Mouse (Mus musculus) left cerebral cortex, adult 9 months (tissue): ENCODE measurements at regions not wholly inside any gene's neighbourhood (a gene's known extent, or its start where the extent isn't known, plus 50 kb on each side); places are given as distances from the start of the nearest gene placed in this dataset.
A peak's percentile ranks its signal among the peaks of the same experiment; 100 is the strongest.

Experiments used
- DNase-seq, 2 experiments: peaks; one replicate each; pipeline ENCODE4 v3.0.0; 2022; ENCODE audit warnings: low spot score in 2 of 2

- no peak for DNase-seq
Measured at GRCm38 (mm10) chr4:103421541-103421951, 107.9 kb downstream of the Oma1 start.

GRCm38 (mm10) chr4:103441383-103441782 lies 127.8 kb downstream of the Oma1 start:
- DNase-seq: no peak

GRCm38 (mm10) chr4:103441955-103442354 lies 128.3 kb downstream of the Oma1 start:
- no peak for DNase-seq

- no peak for DNase-seq
Measured at GRCm38 (mm10) chr4:103449276-103449675, 135.7 kb downstream of the Oma1 start.

- no peak for DNase-seq
Measured at GRCm38 (mm10) chr4:103450121-103450520, 136.5 kb downstream of the Oma1 start.

GRCm38 (mm10) chr4:103455458-103455857 lies 141.8 kb downstream of the Oma1 start:
- no peak for DNase-seq

GRCm38 (mm10) chr4:103466019-103466589 lies 152.5 kb downstream of the Oma1 start:
- DNase-seq: no peak

- DNase-seq: peak; percentile 10 to 23
Measured at GRCm38 (mm10) chr4:103475596-103475995, 143.6 kb upstream of the Dab1 start.

GRCm38 (mm10) chr4:103486140-103486965 lies 132.8 kb upstream of the Dab1 start:
- DNase-seq: no peak

- peak in 1 of 2 experiments; percentile 34 for DNase-seq
Measured at GRCm38 (mm10) chr4:103508435-103508834, 110.7 kb upstream of the Dab1 start.

GRCm38 (mm10) chr4:103512901-103513300 lies 106.3 kb upstream of the Dab1 start:
- no peak for DNase-seq

- no peak for DNase-seq
Measured at GRCm38 (mm10) chr4:103521870-103522609, 97.1 kb upstream of the Dab1 start.

- DNase-seq: no peak
Measured at GRCm38 (mm10) chr4:103536534-103537265, 82.5 kb upstream of the Dab1 start.

GRCm38 (mm10) chr4:103540960-103541359 lies 78.2 kb upstream of the Dab1 start:
- no peak for DNase-seq

- no peak for DNase-seq
Measured at GRCm38 (mm10) chr4:103547297-103547696, 71.9 kb upstream of the Dab1 start.

GRCm38 (mm10) chr4:103552476-103552875 lies 66.7 kb upstream of the Dab1 start:
- DNase-seq: no peak

- DNase-seq: no peak
Measured at GRCm38 (mm10) chr4:103553188-103553587, 66.0 kb upstream of the Dab1 start.

GRCm38 (mm10) chr4:103554597-103554996 lies 64.6 kb upstream of the Dab1 start:
- DNase-seq: no peak
